Mouse (Mus musculus) urinary bladder, adult 2 months (tissue): ENCODE measurements around the gene Akap13. TPM values are rescaled to one million over a fixed set of nuclear protein-coding genes. Genes with fewer than 3 reads are reported as not detected.

Source experiments
- DNase-seq: peaks from one replicate; pipeline ENCODE4 v3.0.0; 2022; ENCODE audit warnings: low spot score
- polyA plus RNA-seq: library from polyadenylated mRNA; depleted of rRNA; stranded (reverse); fragments of >200 nt; gene quantifications from 2 replicates; pipeline ENCODE4 v1.2.3, GENCODE M21; 2012

Akap13 gene
- polyA plus RNA-seq, 1 experiment: 27.1 TPM

GRCm38 (mm10) chr7:75460290-75460689 is 5.0 kb downstream of the Akap13 start:
- DNase-seq: no peak

GRCm38 (mm10) chr7:75463579-75464162 is 8.3 kb downstream of the Akap13 start:
- DNase-seq: no peak

GRCm38 (mm10) chr7:75467791-75468190 is 12.5 kb downstream of the Akap13 start:
- DNase-seq: no peak

DNA sequence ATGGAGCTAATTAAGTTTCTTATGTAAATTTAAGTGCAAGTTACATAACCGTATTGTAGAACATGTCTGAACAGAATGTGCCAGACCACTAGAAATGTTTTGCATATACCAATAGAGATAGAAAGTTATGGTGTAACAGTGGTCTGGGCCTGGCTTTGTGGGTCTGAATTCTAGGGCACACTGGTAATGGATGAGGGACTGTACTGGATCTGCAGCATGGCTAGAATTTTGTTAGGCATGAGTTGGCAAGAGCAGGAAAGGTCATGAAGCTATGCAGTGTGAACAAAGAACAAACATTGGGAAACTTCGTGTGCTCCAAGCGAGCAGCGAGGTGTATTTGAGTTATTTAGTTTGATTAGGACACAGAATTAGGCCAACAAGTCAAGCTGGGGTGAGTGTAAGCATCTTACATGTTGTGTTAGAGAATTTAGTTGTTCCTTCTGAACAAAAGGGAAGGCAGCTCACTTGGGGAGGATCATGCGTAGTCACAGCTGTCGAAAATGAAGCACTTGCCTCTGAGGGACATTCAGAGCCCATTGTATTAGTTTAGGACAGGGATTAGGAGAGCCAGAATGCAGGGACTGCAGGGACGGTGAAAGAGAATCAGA is 15.1 kb downstream of the Akap13 start:
- no peak for DNase-seq

DNA sequence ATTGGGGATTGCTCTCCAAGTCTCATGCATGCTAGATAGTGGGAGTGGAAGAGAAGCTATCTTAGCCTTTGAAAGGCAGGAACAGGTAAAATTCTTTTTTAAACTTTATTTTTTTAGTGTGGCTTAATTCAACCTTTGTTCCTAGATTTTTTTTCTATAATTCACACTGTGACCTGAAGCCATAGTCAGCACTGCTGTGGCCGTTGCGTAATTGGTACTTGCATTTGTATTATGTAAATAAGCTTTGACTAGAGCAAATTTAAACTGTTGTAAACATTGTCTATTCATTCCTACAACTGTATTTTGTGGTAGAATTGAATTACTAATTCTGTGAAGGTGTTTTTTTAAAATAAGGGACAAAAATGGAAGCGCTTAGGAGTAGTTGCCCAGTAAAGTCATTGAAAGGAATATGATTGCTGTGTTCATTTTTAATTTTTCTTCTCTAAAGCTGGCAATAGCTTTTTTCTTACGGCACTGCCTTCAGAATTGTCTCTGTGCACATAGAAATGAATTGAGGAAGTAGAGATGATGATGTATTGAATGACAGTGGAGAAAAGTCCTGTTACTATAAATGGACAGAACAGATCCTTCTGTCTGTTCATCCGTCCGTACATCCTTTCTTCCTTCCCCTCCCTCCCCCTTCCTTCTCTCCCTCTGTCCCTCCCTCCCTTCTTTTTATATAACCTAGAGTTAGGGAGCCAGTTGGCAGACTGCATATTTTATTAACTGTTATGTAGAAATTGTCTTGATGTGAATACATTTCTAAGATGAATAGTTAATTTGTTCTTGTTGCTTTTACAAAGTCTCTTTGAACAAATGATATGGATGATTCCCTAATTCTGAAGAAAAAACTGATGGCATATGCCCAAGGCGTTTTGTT is 17.2 kb downstream of the Akap13 start:
- no peak for DNase-seq

DNA sequence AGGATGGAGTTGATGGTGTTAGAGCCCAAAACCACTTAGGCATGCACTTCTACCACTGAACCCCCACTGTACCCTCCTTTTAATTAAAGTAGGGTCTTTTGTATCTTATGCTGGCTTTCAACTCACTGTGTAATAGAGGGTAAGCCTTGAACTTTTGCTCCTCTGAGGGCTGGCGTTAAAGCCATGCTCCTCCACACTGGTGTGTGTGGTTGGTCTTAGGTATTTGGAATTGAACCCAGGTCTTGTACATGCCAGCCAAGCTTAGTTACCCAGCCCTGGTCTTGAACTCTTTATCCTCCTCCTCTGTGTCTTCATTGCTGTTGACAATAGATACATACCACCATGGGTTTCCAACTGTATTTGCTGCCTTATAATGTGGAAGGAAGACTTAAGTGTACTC is 18.0 kb downstream of the Akap13 start:
- DNase-seq: no peak

DNA sequence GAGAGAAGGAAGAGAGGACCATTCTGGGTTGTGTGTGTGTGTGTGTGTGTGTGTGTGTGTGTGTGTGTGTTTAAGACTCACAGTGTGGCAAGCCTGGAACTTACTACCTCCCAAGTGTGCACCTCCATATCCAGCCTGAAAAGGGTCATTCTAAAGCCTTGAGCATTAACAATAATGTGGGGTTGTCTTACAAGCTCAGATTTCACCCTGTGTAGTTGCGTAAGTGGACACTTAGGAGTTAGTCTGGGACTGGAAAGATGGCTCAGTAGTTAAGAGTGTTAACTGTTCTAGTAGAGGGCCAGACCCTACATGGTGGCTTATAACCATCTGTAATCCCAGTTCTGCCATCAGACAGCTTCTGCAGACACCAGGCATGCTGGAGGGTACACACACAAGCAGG is 18.7 kb downstream of the Akap13 start:
- DNase-seq: no peak

DNA sequence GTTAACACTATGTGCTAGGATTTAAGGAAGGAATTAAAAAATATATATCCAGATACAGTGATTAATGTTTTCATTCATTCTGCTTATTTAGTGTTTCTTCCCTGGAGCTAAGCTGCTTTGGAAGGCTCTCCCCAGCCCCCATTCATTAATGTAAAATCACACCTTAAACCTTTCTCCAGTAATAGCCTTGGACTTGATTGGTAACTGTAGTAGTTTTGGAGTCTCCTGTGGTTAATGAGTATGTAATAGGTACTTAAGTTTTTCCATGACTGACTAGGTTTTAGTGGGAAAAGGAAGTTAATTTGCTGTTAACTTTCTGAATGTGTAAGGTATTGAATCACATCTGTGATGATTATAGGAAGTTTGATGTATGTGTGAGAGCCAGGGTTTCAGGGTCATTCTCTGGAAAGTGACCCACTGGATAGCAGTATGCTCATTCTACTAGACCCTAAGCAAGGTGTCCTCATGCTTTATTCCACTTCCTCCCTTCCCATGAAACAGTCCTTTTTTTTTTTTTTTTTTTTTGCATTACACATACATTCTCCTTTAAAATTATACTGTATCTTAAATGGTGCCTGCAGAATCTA is 19.3 kb downstream of the Akap13 start:
- no peak for DNase-seq

- DNase-seq: no peak
Measured at GRCm38 (mm10) chr7:75478060-75478459, 22.7 kb downstream of the Akap13 start.

DNA sequence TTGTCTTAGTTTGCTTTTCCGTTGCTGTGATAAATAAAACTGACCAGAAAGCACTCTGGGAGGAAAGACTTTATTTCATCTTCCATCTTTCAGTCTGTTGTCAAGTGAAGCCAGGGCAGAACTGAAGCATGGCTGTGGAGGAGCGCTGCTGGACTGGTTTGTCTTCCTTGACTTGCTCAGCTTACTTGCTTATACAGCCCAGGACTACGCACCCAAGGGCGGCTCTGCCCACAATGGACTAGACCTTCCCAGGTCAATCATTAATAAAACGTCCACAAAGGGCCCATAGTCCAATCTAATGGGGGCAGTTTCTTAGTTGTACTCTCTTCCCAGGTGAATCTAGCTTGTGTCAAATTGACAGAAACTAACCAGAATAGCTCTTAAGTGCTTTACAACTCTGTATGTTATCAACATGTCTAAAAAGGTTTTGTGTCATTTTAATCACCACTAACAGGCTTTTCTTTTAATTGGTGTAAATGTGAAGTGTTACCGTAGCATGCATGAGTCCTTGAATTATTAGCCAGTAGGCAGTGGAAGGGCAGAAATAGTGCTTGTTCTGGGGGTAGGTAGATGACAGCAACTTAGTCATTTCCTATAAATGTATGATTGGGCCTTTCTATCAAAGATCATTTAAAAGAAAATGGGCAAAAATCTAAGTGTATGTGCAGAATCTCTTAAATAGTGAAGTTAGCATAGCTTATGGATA is 25.5 kb downstream of the Akap13 start:
- DNase-seq: no peak

DNA sequence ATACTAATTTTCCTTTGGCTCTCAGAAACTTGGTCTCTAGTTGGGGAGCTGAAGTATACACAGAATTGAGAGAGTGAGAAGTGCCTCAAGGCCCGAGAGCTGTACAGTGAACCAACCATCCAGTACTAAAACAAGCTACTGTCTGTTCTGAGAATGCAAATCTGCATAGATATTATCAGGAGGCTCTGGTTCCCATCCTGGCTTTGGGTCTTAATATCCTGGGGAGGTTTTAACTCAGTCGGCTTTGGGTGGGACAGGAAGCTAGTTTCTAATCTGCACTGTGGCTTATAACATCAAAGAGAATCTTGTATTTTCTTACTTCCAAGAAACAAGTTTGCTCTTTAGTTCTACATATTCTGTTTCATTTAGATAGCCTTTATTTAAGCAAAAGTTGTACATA is 30.7 kb downstream of the Akap13 start:
- DNase-seq: no peak

DNA sequence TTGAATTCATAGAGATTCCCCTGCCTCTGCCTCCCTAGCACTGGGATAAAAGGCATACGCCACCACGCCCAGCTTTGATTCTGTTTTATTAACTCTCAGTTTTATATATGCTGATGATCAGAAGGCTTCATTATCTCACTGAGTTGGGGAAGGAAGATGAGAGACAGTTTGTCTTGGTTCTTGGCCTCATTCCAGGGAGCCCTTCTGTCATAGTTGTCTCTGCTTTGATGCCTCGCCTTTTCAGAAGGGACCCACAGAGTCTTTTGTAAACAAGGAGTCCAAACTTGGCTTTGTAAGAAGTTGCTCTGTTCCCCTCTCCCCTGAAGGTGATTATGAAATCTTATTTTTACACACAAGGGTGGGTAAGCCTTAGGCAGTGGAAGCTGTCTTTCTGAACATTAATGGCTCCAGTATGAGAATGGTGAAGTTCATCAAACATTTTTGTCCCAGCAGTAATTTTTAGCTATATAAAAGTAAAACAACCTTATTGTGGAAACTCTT is 40.7 kb downstream of the Akap13 start:
- DNase-seq: no peak

- DNase-seq: no peak
Measured at GRCm38 (mm10) chr7:75498627-75499026, 43.3 kb downstream of the Akap13 start.

- no peak for DNase-seq
Measured at GRCm38 (mm10) chr7:75499271-75499670, 43.9 kb downstream of the Akap13 start.

DNA sequence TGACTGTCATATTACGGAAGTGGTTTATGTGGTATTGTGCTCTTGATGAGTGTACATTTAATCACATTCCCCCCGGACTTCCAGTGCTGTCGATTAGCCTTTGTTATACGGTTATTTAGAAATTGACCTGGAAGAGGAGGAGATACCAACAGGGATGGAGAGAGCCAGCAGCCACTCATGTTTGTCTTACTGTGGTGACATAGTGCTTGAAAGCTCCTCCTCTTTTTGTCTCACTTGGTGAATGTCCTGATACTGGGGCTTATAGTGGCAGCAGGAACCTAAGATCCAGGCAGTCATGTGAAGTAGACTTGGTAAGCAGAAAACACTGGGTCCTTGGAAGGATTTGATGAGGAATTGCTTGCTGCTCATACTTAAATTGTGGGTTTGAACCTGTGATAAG is 44.8 kb downstream of the Akap13 start:
- no peak for DNase-seq

- DNase-seq: no peak
Measured at GRCm38 (mm10) chr7:75500793-75501192, 45.5 kb downstream of the Akap13 start.

GRCm38 (mm10) chr7:75504524-75504923 is 49.2 kb downstream of the Akap13 start:
- DNase-seq: no peak

DNA sequence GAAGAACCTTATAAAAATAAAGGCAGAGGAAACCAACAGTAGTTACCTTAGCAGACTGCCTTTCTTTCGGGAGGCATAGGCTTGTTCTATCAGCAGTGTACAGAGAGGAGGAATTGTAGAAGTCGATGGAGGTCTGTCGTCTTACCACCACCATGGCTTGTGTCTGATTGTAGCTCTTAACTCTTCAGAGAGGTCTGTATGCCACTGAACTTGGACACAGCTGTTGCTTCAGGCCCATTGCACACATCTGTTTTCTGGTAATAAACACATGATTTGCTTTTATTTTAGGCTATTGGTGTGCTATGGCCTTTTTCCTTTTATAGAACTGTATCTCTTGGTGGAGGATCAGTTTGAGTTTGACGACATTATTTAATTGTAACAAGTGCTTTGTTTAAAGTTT is 51.3 kb downstream of the Akap13 start:
- no peak for DNase-seq

DNA sequence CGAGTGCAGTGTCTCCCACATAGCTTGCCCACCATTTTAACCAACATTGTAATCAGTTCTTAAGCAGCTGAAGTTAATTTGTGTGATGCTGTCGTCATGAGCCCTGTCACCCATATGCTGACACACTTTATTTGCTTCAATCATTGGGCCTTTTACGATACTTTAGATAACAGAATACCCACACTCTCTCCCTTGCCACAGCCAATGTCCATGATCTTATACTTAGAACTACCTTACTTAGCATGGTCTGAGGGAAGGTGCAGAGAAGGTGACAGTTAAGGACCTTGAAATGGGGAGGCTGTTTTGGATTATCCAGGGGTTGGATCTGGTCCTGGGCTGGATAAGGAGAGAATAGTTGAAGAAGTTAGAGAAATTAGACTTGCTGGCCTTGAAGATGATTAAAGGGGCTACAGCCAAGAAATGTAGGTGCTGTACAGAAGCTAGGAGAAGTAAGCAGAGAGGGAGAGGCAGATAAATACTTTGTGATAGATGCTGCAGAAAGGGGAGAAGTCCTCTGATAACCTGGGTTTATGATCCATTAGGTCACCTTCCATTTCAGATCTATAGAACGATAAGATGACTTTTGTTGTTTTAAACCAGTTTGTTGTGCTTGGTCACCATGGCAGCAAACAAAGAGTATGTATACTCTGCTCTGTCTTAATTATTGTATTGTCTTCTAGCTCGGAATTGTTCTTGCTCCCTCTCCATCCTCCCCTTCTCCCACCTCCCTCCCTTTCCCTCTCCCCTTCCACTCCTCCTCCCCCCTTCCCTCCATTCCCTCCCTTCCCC is 53.9 kb downstream of the Akap13 start:
- DNase-seq: no peak

GRCm38 (mm10) chr7:75515472-75515871 is 60.1 kb downstream of the Akap13 start:
- DNase-seq: no peak
